Mouse (Mus musculus) MN1 (cell line): ENCODE measurements around the gene Hes5.

ENCODE experiments used
- DNase-seq: peaks from one replicate; pipeline ENCODE4 v3.0.0-alpha.2; 2016; ENCODE audit warnings: low spot score

The Hes5 gene

GRCm38 (mm10) chr4:154960690-154961225, at the start of gene Hes5:
TSS of gene Hes5 (plus strand) at chr4:154960923.
- DNase-seq = peak; percentile 62

DNA sequence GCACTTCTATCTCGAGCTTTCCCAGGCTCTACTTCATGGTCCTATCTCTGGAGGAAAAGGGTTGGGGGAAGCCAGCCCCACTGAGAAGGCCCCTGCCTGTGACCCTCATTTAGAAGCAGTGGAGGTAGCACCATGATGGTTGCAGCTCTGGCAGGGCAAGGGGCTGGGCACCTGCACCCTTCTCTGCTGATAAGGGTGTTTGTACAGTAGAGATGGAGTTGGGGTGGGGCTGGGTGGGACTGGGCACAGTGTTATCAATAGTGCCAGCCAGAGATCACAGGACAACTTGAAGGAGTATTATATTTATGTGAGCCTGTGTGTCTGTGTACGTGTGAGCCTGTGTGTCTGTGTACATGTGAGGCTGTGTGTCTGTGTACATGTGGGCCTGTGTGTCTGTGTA, 49.1 kb upstream of the Hes5 start:
- no peak for DNase-seq

DNA sequence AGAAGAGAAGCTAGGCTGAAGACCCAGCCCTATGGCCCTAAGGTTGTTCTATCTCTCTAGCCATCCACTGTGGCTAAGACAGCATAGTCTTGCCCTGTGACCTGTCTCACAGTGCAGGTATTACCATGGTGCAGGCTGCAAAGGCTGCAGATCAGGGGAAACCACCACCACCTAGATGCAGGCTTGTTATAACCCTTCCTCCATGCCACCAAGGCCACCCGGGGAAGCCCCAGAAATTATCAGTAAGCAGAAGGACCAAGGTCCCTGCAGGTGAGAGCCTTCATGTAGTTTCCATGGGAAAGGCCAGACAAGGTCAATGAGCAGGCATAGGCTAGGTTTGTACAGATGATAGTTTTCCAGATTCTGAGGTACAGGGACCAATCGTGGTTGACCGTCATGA, 46.9 kb upstream of the Hes5 start:
- DNase-seq = no peak

DNA sequence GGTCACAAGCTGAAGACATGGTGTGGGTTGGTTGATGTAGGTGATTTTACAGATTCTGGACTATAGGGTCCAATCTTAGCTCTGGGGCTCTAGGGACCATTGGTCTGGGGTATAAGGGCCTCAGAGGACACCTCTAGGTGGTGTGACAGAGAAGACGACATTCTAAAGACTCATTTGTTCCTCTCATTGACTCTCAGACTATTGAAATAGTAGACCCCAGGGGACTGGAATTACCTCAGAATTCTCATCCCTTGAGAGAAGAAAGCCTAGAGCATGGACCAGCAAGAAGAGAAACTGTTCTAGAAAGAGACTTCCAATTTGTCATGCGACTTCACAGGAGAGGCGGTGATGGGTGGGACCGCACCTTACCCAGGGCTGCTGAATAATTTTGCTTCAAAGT, 46.5 kb upstream of the Hes5 start:
- no peak for DNase-seq

GRCm38 (mm10) chr4:154914707-154915106, 46.0 kb upstream of the Hes5 start:
- no peak for DNase-seq

GRCm38 (mm10) chr4:154915286-154915685, 45.4 kb upstream of the Hes5 start:
- DNase-seq = no peak

DNA sequence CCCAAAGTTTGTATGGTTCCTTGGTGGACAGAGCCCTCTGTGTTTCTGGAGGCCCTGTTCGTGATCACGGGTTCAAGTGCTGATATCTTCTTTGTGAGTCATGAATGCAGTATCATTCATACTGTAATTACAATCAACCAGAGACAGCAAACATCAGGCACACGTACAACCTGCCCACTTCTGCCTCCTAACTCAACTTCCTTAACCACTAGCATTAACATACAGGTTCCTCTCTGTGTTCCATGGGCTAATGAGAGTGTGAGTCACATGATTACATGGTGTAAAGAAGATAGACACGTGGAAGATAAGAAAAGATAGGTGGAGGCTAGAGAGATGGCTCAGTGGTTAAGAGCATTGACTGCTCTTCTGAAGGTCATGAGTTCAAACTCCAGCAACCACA, 44.1 kb upstream of the Hes5 start:
- no peak for DNase-seq

DNA sequence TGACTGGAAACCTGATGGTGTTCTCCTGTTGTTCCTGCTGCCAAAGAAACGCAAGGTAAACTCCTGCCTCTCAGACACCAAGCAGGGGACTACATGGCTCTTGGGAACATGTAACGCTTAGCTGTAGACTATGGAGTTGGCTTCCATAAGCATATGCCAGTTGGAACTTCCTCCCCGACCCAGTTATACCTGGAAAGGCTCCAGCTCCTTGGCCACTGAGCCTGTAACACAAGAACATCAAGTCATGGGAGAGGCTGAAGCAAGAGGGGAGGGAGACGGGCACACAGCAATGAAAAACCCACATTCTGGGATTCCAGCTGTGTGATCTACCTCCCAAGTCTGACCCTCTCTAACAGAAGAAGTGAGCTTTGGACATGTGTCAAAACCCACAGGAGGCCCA, 38.4 kb upstream of the Hes5 start:
- DNase-seq = no peak

DNA sequence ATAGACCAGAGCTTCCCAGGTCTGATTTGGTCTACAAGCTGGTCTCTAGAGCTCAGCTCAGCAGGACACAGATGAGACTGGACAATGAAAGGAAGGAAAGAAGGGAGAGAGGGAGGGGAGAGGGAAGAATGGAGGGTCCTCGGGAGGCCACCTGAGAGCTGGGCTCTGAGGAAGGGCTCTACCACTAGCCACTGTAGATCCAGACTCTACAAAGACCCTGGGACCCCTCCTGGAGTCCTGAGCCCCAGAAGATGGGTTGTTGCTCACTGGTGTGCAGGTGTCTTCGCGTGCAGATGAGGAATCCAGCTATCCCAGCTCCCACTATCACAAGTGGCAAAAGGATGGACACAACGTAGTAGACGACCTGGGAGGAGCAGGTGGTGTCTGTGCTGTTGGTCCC, 37.8 kb upstream of the Hes5 start:
- DNase-seq = no peak

- no peak for DNase-seq
Observed at GRCm38 (mm10) chr4:154925413-154925812, 35.3 kb upstream of the Hes5 start.

DNA sequence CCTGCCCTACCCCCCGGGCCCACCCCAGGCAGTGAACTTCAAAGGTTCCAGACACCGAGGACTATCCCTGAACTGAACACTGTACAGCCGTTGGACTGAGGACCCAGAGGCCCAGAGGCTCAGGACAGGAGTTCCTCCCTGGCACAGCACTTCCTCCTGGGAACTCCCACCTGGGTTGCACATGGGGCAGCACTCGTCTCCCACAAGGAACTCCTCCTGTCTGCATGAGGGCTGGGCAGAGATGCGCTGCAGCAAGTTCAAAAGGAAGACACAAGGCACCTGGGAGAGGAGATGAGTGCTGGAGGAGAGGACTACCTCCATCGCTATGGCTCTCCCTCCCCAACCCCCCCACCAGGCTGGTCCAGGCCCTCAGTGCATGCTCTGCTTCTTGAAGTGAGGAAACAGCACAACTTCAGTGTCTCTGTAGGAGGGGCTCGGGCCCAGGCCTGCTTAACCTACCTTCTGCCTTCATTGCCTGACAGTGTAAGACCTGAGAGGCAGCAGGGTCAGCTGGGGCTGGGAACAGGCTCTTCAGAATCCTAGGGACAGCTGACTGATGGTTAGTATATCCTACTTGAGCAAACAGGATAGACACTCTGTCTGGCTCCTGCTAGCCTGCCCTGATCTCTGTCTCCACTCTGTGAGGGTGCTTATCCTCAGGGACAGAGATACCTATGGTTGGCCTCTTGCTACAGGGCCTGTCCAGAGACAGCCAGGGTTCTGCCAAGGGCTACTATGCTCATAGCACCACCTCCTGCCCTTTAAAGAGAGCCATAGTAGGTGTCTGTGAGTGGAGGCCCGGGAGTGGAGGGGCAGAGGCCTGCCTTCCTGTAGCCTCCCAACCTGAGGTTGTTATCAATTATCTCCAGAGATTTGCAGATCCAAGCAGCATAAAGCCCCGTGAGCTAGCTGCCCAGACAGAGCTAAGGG, 33.5 kb upstream of the Hes5 start:
- no peak for DNase-seq

DNA sequence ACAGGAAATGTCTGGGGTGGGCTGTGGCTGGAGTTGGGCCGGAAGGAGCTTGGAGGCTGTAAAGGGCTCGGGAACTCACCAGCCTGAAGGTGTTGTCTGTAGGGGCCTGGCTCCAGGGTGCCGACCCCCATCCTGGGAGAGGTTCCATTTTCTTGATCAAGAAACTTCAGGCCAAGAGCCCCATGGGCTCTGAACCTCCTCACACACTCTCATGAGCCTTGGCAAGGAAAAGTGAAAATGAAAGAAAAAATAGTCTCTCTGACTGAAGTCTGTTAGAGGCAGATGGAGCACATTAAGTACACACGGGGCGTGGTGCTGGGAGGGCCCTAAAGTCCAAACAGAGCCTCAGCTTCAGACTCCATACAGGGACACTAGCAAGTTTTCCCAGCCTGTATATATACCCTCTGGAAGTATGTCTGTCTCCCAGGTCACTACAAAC, 32.8 kb upstream of the Hes5 start:
- peak; percentile 55 for DNase-seq

GRCm38 (mm10) chr4:154928395-154929087, 32.2 kb upstream of the Hes5 start, which contains the start of gene Tnfrsf14:
TSS of gene Tnfrsf14 (minus strand) at chr4:154928563.
- DNase-seq = no peak

DNA sequence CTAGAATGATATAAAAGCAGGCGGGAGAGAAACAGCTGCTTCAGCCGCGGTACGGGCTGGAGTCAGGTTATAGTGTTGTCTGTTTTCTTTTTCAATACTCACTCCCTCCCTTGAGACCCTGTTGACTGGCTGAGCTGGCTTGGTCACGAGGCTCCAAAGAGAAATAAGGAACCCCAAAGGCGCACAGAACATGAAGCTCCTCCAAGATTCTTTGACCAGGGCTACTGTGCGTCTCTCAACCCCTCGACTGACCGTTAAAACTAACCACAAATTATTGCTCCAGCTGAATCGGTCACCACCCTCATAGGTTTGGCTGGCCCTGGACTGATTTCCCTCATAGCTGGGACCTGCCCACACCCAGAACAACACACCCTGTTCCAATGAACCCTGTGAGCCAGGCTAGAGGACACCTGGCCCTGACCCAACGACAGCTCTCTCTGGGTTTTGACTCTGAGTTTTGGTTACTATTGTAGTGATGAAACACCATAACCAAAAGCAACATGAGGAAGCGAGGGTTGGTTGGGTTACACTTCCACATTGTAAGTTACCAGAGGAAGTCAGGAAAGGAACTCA, 31.5 kb upstream of the Hes5 start:
- DNase-seq = no peak

- no peak for DNase-seq
Observed at GRCm38 (mm10) chr4:154933306-154933907, 27.3 kb upstream of the Hes5 start.

GRCm38 (mm10) chr4:154934800-154935199, 25.9 kb upstream of the Hes5 start:
- no peak for DNase-seq

GRCm38 (mm10) chr4:154935788-154936187, 24.9 kb upstream of the Hes5 start:
- no peak for DNase-seq

- no peak for DNase-seq
Observed at GRCm38 (mm10) chr4:154936542-154937255, 24.0 kb upstream of the Hes5 start.

DNA sequence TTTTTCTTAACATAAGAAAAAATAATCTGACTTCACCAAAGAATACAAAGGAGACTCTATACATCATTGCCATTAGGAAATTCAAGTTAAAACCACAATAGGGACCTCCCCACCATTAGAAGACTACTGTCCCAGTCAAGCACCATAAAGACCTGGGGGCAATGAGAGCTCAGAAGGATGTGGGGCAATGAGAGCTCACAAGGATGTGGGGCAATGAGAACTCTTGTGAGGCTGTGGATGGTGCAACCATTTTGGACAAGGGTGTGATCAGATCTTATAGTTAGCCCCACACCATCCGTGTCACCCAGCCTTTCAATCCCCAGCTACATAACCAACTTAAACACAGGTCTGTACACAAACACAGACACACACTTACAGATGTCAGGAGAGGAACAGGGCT, 23.0 kb upstream of the Hes5 start:
- no peak for DNase-seq

- DNase-seq = no peak
Observed at GRCm38 (mm10) chr4:154940156-154940555, 20.6 kb upstream of the Hes5 start.

DNA sequence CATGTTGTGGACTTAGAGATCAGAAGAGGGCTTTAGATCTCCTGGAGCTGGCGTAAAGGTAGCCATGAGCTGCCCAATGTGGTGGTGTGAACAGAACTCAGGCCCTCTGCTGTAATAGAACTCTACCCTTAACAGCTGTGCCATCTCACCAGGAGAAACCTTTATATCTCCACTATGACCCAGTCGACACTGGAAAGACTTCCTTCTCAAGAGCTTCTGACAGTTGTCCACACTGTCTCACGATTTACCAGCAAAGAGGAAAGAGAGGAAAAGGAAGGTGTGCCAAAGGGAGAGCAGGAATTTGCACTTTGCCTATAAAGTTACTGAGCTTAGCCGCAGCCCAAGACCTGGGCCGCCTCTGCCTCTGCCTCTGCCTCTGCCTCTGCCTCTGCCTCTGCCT, 18.9 kb upstream of the Hes5 start:
- DNase-seq = no peak
